Mouse (Mus musculus): ENCODE data around the gene Fcgrt. TPM values are rescaled to one million over a fixed set of nuclear protein-coding genes. Genes with fewer than 3 reads are reported as not detected.
"Not testable (repeated sequence)": the region's sequence is repeated elsewhere in the genome, so short reads cannot be mapped to it uniquely, and the experiment has no call there.

Gene Fcgrt
- 8.0 and 9.8 TPM in 2 replicates for polyA plus RNA-seq (2014; fragmentation: Nextera tagmentation; extraction: Ambion mirVana)

- no peak for DNase-seq (ENCODE audit: low spot score)
- H3K4me3 ChIP-seq (ENCODE audit: low read depth, low read length): no peak within 1 kb of the TSS
- no peaks in the 10 kb centered on the region for H3K36me3 ChIP-seq (ENCODE audit: control insufficient read depth, insufficient read depth, low read length)
- peak within 1 kb of the TSS; percentile 28; the same call in 1 of the 2 replicates for H3K9ac ChIP-seq (ENCODE audit: low read length)
- peaks cover 16% of the 10 kb centered on the region for H3K4me1 ChIP-seq (ENCODE audit: control insufficient read depth, insufficient read depth, low read length)
- WGBS: 47% methylated on average over 7 of the region's 7 CpGs
- ATAC-seq (ENCODE audit: insufficient number of reproducible peaks, low FRiP score, low TSS enrichment, low read depth): no peak
- no peak within 1 kb of the TSS for H3K4me2 ChIP-seq (ENCODE audit: low read depth, severe bottlenecking)
- no peaks in the 10 kb centered on the region for H3K27me3 ChIP-seq (ENCODE audit: control insufficient read depth, insufficient read depth, low read length)
- peak within 1 kb of the TSS; percentile 52; the same call in 1 of the 2 replicates for H3K27ac ChIP-seq (replicated peaks; ENCODE audit: low read depth, low read length)
- no peaks in the 10 kb centered on the region for H3K9me3 ChIP-seq (ENCODE audit: control insufficient read depth, low read length)
Measured at GRCm38 (mm10) chr7:45103652-45104180, at the start of gene Fcgrt. TSS of gene Fcgrt (minus strand) at chr7:45103851.

GRCm38 (mm10) chr7:45153052-45153451 lies 49.4 kb upstream of the Fcgrt start:
- 91% methylated on average over 2 of the region's 2 CpGs for WGBS
- not testable (repeated sequence) for H3K27ac ChIP-seq (replicated peaks; ENCODE audit: low read depth, low read length); H3K27me3 ChIP-seq (ENCODE audit: control insufficient read depth, insufficient read depth, low read length); H3K4me3 ChIP-seq (ENCODE audit: low read depth, low read length); DNase-seq (ENCODE audit: low spot score); H3K4me2 ChIP-seq (ENCODE audit: low read depth, severe bottlenecking); ATAC-seq (ENCODE audit: insufficient number of reproducible peaks, low FRiP score, low TSS enrichment, low read depth); H3K9ac ChIP-seq (ENCODE audit: low read length); H3K9me3 ChIP-seq (ENCODE audit: control insufficient read depth, low read length); H3K36me3 ChIP-seq (ENCODE audit: control insufficient read depth, insufficient read depth, low read length)
- H3K4me1 ChIP-seq (ENCODE audit: control insufficient read depth, insufficient read depth, low read length): 0 out of 2 replicates have a peak, but pooled peaks cover 14% of the 10 kb centered on the region

DNA sequence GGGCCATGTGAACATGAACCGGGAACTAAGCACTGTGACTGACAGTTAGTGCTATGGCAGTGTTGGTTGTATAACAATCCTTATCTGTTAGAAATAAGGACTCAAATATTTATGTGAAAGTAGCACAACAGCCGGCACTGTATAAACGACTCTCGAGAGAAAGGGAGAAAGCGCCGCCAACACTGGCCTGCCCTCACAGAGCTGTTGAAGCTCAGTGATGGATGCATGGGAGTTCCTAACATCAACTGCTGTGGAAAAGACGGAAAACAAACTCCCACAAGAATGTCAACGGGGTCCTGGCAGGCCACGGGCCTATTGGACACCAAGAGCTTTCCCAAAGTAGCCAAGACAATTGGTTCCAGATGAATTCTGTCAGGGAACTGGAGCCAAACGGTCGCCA lies 47.7 kb upstream of the Fcgrt start:
- 22% methylated on average over 11 of the region's 11 CpGs for whole genome bisulfite sequencing
- Histone ChIP-seq H3K27ac (replicated peaks; ENCODE audit: low read depth, low read length) (peak overlapping the region; percentile 33; the same call in 1 of the 2 replicates), H3K9ac (ENCODE audit: low read length) (no peak overlapping the region)

GRCm38 (mm10) chr7:45150321-45150720 lies 46.7 kb upstream of the Fcgrt start:
- WGBS: 44% methylated on average over 4 of the region's 4 CpGs
- Histone ChIP-seq H3K36me3 (ENCODE audit: control insufficient read depth, insufficient read depth, low read length) (peaks cover 2% of the 10 kb centered on the region; the same call in 1 of the 2 replicates), H3K9ac (ENCODE audit: low read length) (no peak overlapping the region), H3K27me3 (ENCODE audit: control insufficient read depth, insufficient read depth, low read length) (no peaks in the 10 kb centered on the region), H3K4me1 (ENCODE audit: control insufficient read depth, insufficient read depth, low read length) (0 out of 2 replicates have a peak, but pooled peaks cover 12% of the 10 kb centered on the region), H3K9me3 (ENCODE audit: control insufficient read depth, low read length) (no peaks in the 10 kb centered on the region), H3K27ac (replicated peaks; ENCODE audit: low read depth, low read length) (no peak overlapping the region), H3K4me3 (ENCODE audit: low read depth, low read length) (no peak overlapping the region), H3K4me2 (ENCODE audit: low read depth, severe bottlenecking) (no peak overlapping the region)
- DNase-seq (ENCODE audit: low spot score) (no peak), ATAC-seq (ENCODE audit: insufficient number of reproducible peaks, low FRiP score, low TSS enrichment, low read depth) (no peak)

More for the DNA sequence above, 47.7 kb upstream of the Fcgrt start:
- DNase-seq (ENCODE audit: low spot score) (no peak), ATAC-seq (ENCODE audit: insufficient number of reproducible peaks, low FRiP score, low TSS enrichment, low read depth) (no peak)
- Histone ChIP-seq H3K4me3 (ENCODE audit: low read depth, low read length) (no peak overlapping the region), H3K27me3 (ENCODE audit: control insufficient read depth, insufficient read depth, low read length) (no peaks in the 10 kb centered on the region), H3K9me3 (ENCODE audit: control insufficient read depth, low read length) (no peaks in the 10 kb centered on the region), H3K36me3 (ENCODE audit: control insufficient read depth, insufficient read depth, low read length) (peaks cover 2% of the 10 kb centered on the region; the same call in 1 of the 2 replicates), H3K4me2 (ENCODE audit: low read depth, severe bottlenecking) (no peak overlapping the region), H3K4me1 (ENCODE audit: control insufficient read depth, insufficient read depth, low read length) (0 out of 2 replicates have a peak, but pooled peaks cover 14% of the 10 kb centered on the region)

DNA sequence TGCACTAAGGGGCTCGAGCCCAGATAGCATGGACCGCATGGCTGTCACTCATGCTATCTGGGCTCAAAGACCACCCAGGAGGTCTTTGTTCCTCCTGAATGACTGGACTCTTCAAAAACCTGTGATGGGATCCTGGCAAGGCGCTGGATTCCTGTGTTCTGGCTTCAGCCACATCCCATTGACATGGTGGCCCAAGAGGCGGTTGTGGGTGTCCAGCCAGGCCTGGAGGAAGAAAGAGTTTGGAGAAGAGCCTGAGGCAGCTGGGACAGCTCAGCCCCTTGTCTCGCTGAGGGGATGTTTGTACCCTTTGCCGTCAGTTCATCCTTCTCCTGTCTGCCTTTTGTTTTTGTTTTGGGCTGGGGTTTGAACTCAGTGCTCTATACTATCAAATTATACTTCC lies 45.9 kb upstream of the Fcgrt start:
- Histone ChIP-seq H3K27ac (replicated peaks; ENCODE audit: low read depth, low read length) (no peak overlapping the region), H3K27me3 (ENCODE audit: control insufficient read depth, insufficient read depth, low read length) (no peaks in the 10 kb centered on the region), H3K36me3 (ENCODE audit: control insufficient read depth, insufficient read depth, low read length) (peaks cover 2% of the 10 kb centered on the region; the same call in 1 of the 2 replicates), H3K4me3 (ENCODE audit: low read depth, low read length) (no peak overlapping the region), H3K9ac (ENCODE audit: low read length) (no peak overlapping the region), H3K9me3 (ENCODE audit: control insufficient read depth, low read length) (no peaks in the 10 kb centered on the region), H3K4me2 (ENCODE audit: low read depth, severe bottlenecking) (no peak overlapping the region), H3K4me1 (ENCODE audit: control insufficient read depth, insufficient read depth, low read length) (0 out of 2 replicates have a peak, but pooled peaks cover 10% of the 10 kb centered on the region)
- ATAC-seq (ENCODE audit: insufficient number of reproducible peaks, low FRiP score, low TSS enrichment, low read depth) (no peak), DNase-seq (ENCODE audit: low spot score) (no peak)
- 77% methylated on average over 6 of the region's 6 CpGs for WGBS

DNA sequence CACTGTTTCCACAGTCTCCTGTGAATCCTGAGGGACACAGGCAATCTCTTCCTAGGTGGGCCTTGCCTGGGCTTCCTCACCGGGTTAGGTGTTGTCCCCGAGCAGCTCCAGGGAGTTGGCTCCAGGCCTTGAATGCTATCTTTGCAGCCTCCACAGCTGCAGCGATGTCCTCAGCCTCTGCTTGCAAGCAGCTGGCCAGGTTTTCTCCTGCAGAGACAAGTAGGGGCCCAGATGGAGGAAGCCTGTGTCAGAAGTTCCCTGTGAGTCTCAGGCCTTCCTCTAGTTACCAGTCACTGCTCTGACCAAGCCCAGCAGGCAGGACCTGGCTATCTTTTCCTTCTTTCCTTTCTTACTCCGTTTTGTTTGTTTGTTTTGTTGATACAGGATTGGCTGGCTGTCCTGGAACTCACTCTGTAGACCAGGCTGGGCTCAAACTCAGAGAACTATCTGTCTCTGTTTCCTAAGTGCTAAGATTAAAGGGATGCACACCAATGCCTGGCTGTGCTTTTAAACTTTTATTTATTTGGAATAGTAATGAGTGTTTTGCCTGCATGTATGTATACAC lies 45.0 kb upstream of the Fcgrt start:
- WGBS: 66% methylated on average over 4 of the region's 4 CpGs

GRCm38 (mm10) chr7:45147899-45148298 lies 44.2 kb upstream of the Fcgrt start:
- 0 out of 2 replicates have a peak, but pooled peaks cover 10% of the 10 kb centered on the region for H3K4me1 ChIP-seq (ENCODE audit: control insufficient read depth, insufficient read depth, low read length)
- H3K27me3 ChIP-seq (ENCODE audit: control insufficient read depth, insufficient read depth, low read length): no peaks in the 10 kb centered on the region
- H3K9me3 ChIP-seq (ENCODE audit: control insufficient read depth, low read length): no peaks in the 10 kb centered on the region
- H3K9ac ChIP-seq (ENCODE audit: low read length): no peak overlapping the region
- H3K36me3 ChIP-seq (ENCODE audit: control insufficient read depth, insufficient read depth, low read length): peaks cover 2% of the 10 kb centered on the region; the same call in 1 of the 2 replicates
- ATAC-seq (ENCODE audit: insufficient number of reproducible peaks, low FRiP score, low TSS enrichment, low read depth): no peak
- no peak overlapping the region for H3K4me3 ChIP-seq (ENCODE audit: low read depth, low read length)
- no peak for DNase-seq (ENCODE audit: low spot score)
- H3K27ac ChIP-seq (replicated peaks; ENCODE audit: low read depth, low read length): no peak overlapping the region
- H3K4me2 ChIP-seq (ENCODE audit: low read depth, severe bottlenecking): no peak overlapping the region
- WGBS: 91% methylated on average over 11 of the region's 11 CpGs

More for the DNA sequence above, 45.0 kb upstream of the Fcgrt start:
- Histone ChIP-seq H3K9me3 (ENCODE audit: control insufficient read depth, low read length) (no peaks in the 10 kb centered on the region), H3K27ac (replicated peaks; ENCODE audit: low read depth, low read length) (no peak overlapping the region), H3K36me3 (ENCODE audit: control insufficient read depth, insufficient read depth, low read length) (peaks cover 2% of the 10 kb centered on the region; the same call in 1 of the 2 replicates), H3K4me1 (ENCODE audit: control insufficient read depth, insufficient read depth, low read length) (0 out of 2 replicates have a peak, but pooled peaks cover 10% of the 10 kb centered on the region), H3K4me3 (ENCODE audit: low read depth, low read length) (no peak overlapping the region), H3K9ac (ENCODE audit: low read length) (peak overlapping the region; percentile 1; the same call in 1 of the 2 replicates), H3K27me3 (ENCODE audit: control insufficient read depth, insufficient read depth, low read length) (no peaks in the 10 kb centered on the region), H3K4me2 (ENCODE audit: low read depth, severe bottlenecking) (no peak overlapping the region)
- no peak for DNase-seq (ENCODE audit: low spot score)
- ATAC-seq (ENCODE audit: insufficient number of reproducible peaks, low FRiP score, low TSS enrichment, low read depth): no peak

DNA sequence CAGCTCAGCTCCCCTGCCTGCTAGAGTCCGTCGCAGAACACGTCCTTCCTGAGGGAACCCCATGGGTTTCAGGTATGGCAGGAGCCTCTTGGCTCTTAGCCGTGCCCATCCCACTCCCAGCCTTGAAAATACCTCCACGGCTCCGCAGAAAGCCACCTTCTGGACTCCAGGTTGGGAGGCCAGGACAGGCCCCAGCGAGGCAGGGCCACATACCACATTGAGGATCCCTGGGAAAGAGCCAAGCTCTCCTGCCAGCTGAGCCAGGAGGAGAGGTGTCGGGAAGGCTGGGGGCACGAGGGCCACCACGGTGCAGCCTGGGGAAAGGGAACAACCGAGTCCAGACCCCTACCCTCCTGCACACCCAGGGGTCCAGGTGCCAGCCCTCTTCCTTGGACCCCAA lies 43.6 kb upstream of the Fcgrt start:
- no peak for DNase-seq (ENCODE audit: low spot score)
- Histone ChIP-seq H3K27me3 (ENCODE audit: control insufficient read depth, insufficient read depth, low read length) (no peaks in the 10 kb centered on the region), H3K4me1 (ENCODE audit: control insufficient read depth, insufficient read depth, low read length) (0 out of 2 replicates have a peak, but pooled peaks cover 10% of the 10 kb centered on the region), H3K4me3 (ENCODE audit: low read depth, low read length) (no peak overlapping the region), H3K9me3 (ENCODE audit: control insufficient read depth, low read length) (no peaks in the 10 kb centered on the region), H3K4me2 (ENCODE audit: low read depth, severe bottlenecking) (no peak overlapping the region), H3K36me3 (ENCODE audit: control insufficient read depth, insufficient read depth, low read length) (peaks cover 2% of the 10 kb centered on the region; the same call in 1 of the 2 replicates), H3K9ac (ENCODE audit: low read length) (no peak overlapping the region), H3K27ac (replicated peaks; ENCODE audit: low read depth, low read length) (no peak overlapping the region)
- 94% methylated on average over 11 of the region's 11 CpGs for WGBS
- no peak for ATAC-seq (ENCODE audit: insufficient number of reproducible peaks, low FRiP score, low TSS enrichment, low read depth)
